Mouse (Mus musculus): ENCODE data around the gene Hbb-bh1.
"Not testable (repeated sequence)": the region's sequence is repeated elsewhere in the genome, so short reads cannot be mapped to it uniquely, and the experiment has no call there.

Gene Hbb-bh1

DNA sequence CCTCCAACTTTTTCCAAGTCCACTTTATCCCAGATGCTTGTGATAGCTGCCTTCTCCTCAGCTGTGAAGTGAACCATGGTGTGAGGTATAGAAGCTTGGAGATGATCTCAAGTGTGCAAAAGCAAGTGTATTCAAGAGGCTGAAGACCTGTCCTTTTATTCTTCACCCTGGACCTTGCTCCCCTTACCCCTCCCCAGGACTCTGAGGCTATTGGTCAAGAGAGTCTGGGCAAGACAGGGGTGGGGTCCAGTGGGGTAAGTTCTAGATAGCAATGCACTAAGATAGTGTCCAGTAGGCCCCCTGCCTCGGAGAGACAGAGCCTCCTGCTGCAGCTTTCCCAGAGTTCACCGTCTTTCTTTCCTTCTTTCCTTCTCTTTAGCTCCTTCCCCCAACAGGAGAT lies at the start of gene Hbb-bh1:
Hbb-bh1 (minus strand) TSS at position 131 of the 400 bp plus-strand sequence.
- no peak for DNase-seq

DNA sequence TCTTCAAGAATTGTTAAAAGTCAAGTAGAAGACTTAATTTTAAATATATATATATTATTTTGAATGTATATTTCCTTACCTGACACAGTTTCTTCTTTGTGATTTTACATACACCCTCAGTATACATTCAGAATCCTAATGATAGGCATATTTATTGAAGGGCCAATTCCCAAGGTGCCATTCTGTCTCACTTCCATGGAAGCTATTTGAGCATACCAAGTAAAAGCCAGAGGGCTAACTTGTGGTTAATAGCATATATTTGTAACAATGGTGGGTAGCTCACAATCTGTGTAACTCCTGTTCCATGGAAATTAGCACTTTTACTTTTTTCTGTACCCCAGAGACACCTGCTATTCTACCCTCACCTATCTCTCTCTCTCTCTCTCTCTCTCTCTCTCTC lies 43.2 kb upstream of the Hbb-bh1 start, which contains the start of gene Olfr66:
Olfr66 (minus strand) TSS at position 101 of the 400 bp plus-strand sequence.
- no peak for DNase-seq

DNA sequence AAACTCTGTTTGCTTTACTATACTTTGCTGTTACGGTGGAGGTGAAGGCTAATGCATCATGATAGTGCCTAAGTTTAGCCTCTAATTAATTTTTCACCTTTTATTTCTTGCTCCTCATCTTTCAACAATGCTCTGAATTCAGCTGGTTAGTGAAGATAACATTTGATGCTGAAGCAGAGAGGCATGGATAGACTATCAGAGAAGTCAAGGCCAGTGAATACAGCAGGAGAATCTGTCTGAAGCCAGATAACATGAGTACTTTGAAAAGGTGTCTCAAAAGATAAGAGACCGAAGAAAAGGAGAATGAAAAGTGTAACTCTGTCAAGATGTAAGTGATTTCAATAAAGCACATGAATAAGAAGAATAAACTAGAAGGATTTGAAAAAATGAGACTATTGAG lies 34.1 kb upstream of the Hbb-bh1 start:
- DNase-seq = no peak

DNA sequence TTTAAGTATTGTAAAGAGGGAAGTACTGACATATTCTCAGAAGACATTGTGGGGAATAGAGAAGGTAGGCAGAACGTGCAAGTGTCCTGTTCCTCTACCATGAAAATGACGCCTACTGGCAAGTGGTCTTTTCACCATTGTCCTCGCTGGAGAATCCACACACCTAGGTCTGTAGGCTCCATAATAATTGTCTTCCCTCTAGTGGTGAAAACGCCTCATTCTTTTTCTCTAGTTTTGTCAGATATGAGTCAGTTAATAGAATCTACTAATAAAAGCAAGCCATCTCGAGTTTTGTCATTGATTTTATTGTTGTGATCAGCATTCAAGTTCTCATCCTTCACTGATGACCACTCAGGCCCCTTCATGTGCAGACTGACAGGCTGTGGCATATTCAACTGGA lies 31.5 kb upstream of the Hbb-bh1 start:
- no peak for DNase-seq

DNA sequence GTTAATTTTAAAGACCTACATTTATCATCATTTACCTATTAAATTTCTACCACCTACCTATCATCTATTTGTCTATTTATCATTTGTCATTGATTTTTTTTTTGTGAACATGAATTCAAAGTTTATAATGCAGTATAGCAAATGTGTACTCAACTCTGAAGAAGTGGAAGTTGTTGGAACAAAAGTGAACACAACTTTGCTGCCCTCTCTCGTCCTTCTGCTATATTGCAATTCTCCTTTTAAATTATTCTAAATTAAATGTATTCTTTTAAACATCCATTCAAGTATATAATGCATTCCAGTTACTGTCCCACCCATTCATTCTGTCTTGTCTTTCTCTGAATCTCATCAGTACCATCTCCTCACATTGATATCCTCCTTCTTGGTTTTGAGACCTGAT lies 30.1 kb upstream of the Hbb-bh1 start:
- DNase-seq = no peak

DNA sequence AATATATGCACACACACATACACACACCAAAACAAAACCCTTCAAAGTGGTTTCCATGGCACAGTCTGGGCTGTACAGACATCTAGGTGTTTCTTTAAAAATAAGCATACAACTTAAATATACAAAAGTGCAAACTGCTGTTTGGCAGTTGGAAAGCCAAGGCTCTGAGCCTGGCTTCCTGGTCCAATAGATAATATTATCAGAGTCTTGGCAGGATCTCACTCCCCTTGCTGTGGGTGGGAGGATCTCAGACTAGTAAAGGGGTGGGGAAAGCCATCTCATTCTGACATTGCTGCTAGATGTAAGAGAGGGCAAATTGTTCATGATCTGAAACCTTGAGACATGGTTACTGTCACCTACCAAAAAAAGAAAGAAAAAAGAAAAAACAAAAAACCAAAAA lies 27.7 kb upstream of the Hbb-bh1 start:
- no peak for DNase-seq

DNA sequence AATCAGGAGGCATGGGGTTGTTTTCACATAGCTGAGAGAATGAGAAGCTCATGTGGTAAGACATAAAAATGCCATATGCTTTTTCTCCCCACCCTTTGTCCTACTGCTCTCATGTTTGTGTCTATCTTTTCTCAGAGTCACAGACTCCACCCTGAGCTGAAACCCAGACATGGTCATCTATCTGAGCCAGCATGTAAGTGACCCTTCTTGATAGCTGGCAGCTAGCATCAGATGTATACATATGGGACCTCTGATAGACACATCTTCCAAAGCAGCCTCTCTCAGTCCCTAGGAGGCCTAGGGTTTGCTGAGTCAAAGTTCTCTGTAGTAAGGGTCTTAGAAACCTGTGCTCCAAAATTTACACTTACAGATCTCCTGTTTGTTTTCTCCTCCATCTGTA lies 22.8 kb upstream of the Hbb-bh1 start:
- DNase-seq = no peak

DNA sequence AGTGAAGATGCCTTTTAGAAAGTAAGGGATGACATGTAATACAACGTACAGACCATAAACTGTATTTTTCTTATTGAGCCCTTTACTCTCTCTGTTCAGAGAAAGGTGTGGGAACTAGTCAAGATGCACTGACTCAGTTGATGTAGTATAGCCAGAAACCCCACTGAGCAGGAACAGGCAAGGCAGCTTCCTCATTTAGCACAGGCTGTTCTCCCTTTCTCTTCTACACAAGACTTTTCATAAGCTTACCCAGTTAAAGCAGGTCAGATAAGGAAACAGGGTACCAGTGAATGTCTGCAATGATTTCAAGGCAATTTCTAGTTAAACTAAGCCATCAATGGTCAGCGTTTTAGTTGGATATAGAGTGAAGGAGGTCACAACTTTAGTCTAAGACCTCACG lies 18.6 kb upstream of the Hbb-bh1 start:
- DNase-seq = no peak

DNA sequence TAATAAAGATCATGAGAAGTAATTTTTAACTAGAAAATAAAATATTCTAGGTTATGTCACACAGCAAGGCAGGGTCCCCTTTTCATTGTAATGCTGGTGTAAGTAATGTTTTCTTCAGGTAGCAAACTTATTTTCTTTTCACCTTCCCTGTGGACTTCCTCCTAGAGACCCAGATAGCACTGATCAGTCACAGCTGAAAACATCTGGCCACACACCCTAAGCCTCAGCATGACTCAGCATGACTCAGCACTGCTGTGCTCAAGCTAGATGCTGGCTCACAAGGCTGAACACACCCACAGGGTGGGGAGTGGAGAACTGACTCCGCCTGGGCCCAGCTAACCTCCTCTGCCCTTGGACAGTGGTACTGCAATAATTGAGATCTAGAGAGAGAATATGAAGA lies 17.9 kb upstream of the Hbb-bh1 start:
- DNase-seq = peak; percentile 34

DNA sequence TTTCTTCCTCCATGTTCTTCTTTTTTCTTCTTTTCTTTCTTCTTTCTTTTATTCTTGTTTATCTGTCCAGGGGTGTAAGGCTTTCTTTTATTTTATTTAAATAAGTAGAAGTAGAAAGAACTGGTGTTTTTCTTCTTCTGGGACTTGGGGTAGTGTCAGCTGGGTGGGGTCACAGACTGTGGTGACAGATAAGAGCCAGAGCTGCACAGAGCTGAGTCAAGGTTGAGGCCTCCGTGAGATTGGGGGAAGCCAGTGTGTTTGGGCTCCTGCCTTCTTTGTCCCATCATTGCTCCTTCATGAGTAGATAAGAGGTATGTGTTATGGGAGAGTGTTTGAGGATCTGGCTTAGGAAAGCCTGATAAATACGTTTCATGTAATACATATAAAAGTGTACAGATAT lies 16.1 kb upstream of the Hbb-bh1 start:
- DNase-seq = no peak

DNA sequence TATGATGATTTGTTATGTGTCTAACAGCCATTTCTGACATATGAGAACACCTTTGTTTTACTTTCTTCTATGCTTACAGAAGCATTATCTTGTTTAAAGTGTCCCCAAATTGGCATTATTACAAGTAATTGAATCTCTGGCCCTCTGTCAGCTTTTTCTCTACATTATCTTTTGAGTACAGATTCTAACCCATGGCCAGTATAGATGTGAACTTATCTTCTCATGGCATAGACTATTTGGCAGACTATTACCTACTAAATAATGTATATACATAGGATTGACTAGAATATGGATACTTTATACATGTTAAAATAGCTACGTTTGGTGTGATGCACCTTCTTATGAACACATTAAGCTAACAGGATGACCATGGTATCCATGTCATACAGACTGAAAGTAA lies 11.7 kb upstream of the Hbb-bh1 start:
- no peak for DNase-seq

DNA sequence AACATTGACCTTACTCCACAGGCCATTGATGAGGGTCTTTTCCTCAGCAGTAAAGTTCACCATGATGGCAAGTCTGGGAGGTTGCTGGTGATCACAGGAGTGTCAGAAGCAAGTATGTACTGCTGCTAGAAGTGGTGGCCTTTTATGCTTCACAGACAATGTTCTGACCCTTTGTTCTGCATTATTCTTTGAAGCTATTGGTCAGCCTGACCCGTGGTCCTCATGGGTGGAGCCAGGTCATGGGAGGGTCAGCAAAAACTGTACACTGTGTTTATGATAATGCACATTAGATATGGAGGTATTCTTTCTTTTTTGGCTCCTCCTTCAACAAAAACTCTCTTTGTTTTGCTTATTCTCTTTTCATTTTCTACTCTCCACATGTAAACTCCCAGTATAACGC lies 10.1 kb upstream of the Hbb-bh1 start, which contains the start of gene Hbb-y:
Hbb-y (minus strand) TSS at position 127 of the 400 bp plus-strand sequence.
- no peak for DNase-seq

DNA sequence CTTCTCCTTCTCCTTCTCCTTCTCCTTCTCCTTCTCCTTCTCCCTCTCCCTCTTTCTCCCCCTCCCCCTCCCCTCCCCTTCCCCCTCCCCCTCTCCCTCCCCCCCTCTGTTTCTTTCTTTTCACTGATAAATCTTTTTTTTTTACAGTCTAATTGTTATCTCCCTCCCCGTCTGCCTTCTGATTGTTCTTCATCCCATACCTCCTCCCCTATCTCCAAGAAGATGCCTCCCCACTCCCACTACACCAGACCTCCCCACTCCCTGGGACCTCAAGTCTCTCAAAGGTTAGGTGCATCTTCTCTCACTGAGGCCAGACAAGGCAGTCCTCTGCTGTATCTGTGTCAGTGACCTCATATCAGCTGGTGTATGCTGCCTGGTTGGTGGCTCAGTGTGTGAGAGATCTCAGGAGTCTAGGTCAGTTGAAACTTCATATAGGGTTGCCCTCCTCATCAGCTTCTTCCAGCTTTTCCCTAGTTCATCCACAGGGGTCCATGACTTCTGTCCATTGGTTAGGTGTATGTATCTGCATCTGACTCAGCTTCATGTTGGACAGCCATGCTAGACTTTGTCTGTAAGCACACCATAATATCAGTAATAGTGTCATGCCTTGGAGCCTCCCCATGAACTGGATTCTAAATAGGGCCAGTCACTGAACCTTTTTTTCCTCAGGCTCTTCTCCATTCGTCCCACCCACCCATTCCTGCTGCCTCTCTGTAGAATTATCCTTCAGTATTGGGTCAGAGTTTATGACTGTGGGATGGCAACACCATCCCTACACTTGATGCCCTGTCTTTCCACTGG lies 1.8 kb upstream of the Hbb-bh1 start:
- no peak for DNase-seq

DNA sequence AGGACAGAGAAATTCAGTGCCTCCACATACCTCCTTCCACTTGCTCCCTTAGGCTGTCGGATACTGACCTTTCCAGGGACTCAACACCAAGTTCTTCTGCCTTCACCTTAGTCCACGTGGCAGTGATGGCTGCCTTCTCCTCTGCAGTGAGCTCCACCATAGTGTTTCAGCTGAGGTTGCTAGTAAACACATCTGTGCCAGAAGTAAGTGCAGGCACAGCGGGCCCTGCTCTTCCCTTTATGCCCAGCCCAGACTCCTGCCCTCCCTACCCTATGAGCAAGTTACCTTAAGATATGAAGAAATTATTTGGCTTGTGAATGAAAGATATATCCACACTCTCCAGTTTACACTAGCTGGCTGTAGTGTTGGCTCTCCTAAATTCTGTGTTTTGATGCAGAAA lies 2.7 kb downstream of the Hbb-bh1 start, which contains the start of gene Hbb-bh2:
Hbb-bh2 (minus strand) TSS at position 253 of the 400 bp plus-strand sequence.
- no peak for DNase-seq

DNA sequence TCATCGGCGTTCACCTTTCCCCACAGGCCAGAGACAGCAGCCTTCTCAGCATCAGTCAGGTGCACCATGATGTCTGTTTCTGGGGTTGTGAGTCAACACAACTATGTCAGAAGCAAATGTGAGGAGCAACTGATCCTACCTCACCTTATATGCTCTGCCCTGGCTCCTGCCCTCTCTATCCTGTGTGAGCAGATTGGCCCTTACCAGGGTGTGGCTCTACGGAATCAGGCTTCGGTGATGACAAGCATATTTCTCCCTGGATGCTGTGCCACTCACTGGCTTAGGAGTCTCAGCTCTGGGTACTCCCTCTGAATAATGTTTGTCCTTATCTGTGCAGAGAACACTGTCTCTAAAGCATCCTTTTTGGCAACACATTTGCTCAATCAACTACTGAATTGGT lies 15.2 kb downstream of the Hbb-bh1 start, which contains the start of gene Hbb-bs:
Hbb-bs (minus strand) TSS at position 289 of the 400 bp plus-strand sequence.
- DNase-seq = no peak

DNA sequence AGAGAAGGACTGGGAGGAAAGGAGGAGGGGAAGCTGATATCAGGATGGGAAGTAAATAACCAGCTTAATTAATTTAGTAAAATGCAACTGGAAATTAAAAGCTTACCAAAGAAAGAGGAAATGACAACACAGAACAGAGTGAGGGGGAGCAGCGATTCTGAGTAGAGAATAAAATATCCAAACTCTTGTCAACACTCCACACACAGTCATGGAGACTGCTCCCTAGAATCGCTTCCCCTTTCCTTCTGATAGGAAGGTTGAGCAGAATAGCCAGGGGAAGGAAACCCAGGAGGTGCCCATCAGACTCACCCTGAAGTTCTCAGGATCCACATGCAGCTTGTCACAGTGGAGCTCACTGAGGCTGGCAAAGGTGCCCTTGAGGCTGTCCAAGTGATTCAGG lies 15.8 kb downstream of the Hbb-bh1 start:
- not testable (repeated sequence) for DNase-seq

DNA sequence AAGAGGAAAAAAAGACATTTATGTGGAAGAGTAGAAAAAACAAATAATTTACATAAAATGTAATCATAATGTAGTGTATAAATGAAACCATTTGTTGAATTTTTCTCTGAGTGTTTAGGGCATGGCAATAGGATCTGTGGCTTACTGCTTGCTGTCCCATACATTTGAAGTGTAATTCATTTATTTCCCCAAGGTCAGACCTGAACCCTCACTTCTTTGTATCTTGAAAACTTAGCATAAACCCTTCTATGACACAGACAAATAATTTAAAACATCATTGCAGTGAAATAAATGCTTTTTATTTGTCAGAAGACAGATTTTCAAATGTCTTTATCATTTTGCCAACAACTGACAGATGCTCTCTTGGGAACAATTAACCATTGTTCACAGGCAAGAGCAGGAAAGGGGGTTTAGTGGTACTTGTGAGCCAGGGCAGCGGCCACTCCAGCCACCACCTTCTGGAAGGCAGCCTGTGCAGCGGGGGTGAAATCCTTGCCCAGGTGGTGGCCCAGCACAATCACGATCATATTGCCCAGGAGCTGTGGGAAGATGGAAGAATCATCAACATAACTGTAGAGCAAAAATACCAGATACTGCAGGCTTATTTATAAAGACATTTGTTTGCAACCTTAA lies 16.6 kb downstream of the Hbb-bh1 start:
- DNase-seq = no peak

DNA sequence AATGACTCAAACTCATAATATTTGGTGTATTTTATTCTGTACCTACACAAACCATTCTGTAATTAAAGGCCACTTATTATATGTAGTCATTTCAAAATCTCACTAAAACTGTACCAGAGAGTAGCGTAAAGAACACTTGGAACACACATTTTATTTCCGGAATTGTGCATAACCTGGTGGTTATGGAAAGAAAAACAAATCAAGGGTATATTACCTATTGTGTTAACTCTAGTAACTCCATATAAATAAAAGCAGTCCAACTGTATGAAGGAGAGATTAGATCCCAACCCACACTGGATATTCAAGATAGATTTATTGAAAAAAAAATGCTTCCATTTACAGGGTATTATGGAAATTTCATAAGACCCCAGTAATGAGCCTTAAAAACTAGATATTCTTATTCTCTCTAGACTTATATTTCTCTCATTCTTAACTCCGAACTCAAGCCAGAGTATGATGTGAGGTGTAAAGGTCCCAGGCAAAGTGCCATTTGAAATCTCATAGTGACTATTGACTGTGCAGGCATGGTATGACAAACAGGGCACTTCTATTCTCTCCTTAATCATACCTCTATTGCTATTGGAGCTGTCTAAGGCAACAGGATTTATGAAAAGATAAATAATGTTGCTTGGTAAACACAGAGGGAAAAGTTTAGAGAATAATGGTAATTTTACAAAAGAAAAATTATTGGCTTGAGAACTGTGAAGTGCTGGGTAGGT lies 17.3 kb downstream of the Hbb-bh1 start:
- no peak for DNase-seq

DNA sequence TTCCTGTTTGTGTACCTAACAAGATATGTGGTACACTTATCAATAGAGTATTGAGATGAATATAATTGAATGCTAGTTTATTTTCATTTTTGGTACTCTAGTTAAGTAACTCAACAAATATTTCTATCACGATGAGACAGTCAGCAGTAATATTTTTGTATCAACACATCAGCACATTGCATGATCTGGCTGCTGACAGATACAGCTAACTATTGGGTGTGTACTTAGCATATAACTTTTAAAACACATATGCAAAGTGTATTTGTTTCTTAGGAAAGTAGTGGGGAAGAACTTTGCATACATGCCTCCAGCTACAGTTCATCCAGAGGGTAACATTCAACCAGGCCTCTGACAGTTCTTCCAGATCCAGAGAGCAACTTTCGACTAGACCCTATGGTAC lies 18.4 kb downstream of the Hbb-bh1 start:
- DNase-seq = no peak

DNA sequence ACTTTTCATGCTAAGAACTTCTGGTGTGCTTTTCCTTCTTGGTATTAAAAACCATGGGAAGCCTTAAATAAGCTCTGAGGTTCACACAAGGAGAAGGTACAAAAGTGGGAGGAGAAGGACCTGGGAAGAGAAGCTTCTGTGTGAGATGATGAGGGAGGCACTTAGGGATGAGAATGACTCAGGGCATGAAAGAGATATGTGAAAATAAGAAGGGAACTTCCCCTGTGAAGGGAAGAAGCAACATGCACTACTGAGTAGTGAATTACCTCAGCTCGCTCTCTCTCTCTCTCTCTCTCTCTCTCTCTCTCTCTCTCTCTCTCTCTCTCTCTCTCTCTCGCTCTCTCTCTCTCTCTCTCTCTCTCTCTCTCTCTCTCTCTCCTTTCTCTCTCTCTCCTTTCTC lies 27.9 kb downstream of the Hbb-bh1 start:
- DNase-seq = not testable (repeated sequence)

DNA sequence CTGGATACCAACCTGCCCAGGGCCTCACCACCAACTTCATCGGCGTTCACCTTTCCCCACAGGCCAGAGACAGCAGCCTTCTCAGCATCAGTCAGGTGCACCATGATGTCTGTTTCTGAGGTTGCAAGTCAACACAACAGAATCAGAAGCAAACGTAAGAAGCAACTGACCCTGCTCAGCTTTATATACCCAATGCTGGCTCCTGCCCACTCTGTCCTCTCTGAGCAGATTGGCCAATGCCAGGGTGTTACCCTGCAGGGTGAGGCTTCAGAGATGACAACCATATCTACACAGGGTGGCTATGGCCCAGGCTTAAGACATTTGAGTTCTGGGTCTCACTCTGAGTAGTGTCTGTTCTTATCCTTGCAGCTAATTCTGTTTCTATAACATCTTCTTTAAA lies 29.2 kb downstream of the Hbb-bh1 start, which contains the start of gene Hbb-bt:
Hbb-bt (minus strand) TSS at position 231 of the 400 bp plus-strand sequence.
- DNase-seq = no peak

DNA sequence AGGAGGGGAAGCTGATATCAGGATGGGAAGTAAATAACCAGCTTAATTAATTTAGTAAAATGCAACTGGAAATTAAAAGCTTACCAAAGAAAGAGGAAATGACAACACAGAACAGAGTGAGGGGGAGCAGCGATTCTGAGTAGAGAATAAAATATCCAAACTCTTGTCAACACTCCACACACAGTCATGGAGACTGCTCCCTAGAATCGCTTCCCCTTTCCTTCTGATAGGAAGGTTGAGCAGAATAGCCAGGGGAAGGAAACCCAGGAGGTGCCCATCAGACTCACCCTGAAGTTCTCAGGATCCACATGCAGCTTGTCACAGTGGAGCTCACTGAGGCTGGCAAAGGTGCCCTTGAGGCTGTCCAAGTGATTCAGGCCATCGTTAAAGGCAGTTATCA lies 29.8 kb downstream of the Hbb-bh1 start:
- not testable (repeated sequence) for DNase-seq

DNA sequence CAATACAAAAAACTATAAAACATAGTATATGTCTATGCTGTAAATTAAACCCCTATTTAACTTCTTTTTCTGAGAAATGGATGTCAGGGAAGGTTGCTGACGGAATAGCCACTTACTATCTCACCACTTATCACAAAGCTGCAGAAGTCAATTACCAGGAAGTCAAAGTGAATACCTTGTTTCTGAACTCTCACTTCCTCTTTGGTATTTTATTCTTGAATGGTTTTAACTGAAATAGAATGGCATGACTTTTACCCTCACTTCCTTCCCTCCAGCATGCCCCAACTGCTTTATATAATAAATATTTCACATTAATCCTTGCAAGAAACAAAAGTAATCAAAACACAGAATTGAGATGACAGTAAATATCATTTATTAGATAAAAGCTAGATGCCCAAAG lies 30.8 kb downstream of the Hbb-bh1 start:
- no peak for DNase-seq
